Comparison of ENCODE assay signal across 8 mouse cellular contexts in the genomic region with DNA sequence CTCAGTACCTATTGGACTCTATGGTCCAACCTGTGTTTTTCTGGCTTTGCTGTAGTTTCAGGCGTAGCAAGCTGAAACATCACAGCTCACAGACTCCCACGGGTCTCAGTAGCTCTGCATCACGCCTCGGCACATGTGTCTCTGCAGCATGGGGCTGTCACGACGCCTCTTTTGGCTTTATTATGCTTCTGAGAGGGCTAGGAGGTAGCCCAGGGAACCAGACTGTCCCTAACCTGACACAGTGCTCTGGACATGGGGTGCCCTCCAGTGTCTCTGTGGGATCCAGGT. TPM values are rescaled to one million over a fixed set of nuclear protein-coding genes. Genes with fewer than 3 reads are reported as not detected.
DNase-seq lines count a peak whose midpoint lies in the region; ATAC-seq lines count a peak whose summit lies in the region.

No protein-coding gene starts in this region.

- peaks cover 52% of the 10 kb centered on the region for H3K4me1 ChIP-seq in kidney, embryonic 15.5 days
- H3K4me1 ChIP-seq in heart, embryonic 15.5 days (replicated peaks) = peaks cover 50% of the 10 kb centered on the region
- peaks cover 33% of the 10 kb centered on the region for H3K4me1 ChIP-seq in liver, embryonic 11.5 days (replicated peaks; ENCODE audit: control insufficient read depth, insufficient read depth, low read length)

- peak overlapping the region; percentile 98 for H3K4me3 ChIP-seq in kidney, embryonic 15.5 days (replicated peaks)
- peak overlapping the region; percentile 72 for H3K4me3 ChIP-seq in heart, embryonic 15.5 days
- peak overlapping the region; percentile 84 for H3K4me3 ChIP-seq in liver, embryonic 11.5 days (ENCODE audit: low read depth, low read length)

- peak overlapping the region; percentile 96 for H3K9ac ChIP-seq in kidney, embryonic 15.5 days
- no peak overlapping the region for H3K9ac ChIP-seq in heart, embryonic 15.5 days
- H3K9ac ChIP-seq in liver, embryonic 11.5 days (ENCODE audit: low read depth, low read length) = no peak overlapping the region

- WGBS in kidney, embryonic 15.5 days = 29% methylated on average over 6 of the region's 6 CpGs
- WGBS in heart, embryonic 15.5 days = 52% methylated on average over 6 of the region's 6 CpGs
- WGBS in liver, embryonic 11.5 days = 58% methylated on average over 6 of the region's 6 CpGs

- H3K36me3 ChIP-seq in kidney, embryonic 15.5 days = peaks cover 40% of the 10 kb centered on the region
- H3K36me3 ChIP-seq in heart, embryonic 15.5 days = peaks cover 22% of the 10 kb centered on the region
- peaks cover 24% of the 10 kb centered on the region for H3K36me3 ChIP-seq in liver, embryonic 11.5 days (ENCODE audit: control insufficient read depth, insufficient read depth, low read length)

- H3K4me2 ChIP-seq in kidney, embryonic 15.5 days = peak overlapping the region; percentile 98
- H3K4me2 ChIP-seq in heart, embryonic 15.5 days = peak overlapping the region; percentile 93
- peak overlapping the region; percentile 51 for H3K4me2 ChIP-seq in liver, embryonic 11.5 days

- DNase-seq in kidney, adult 9 months = no peak
- peak; percentile 87 for DNase-seq in brain, adult 2 months (ENCODE audit: low read depth, low spot score)
- DNase-seq in liver, embryonic 11.5 days (ENCODE audit: low spot score) = no peak
- DNase-seq in telencephalon, adult 2 months (ENCODE audit: low read depth, low spot score) = peak; percentile 72
- no peak for DNase-seq in embryo, embryonic 9.5 days (ENCODE audit: extremely low spot score)
- DNase-seq in adrenal gland, adult 8-10 months = no peak

- peak overlapping the region; percentile 99 for H3K27ac ChIP-seq in kidney, embryonic 15.5 days
- H3K27ac ChIP-seq in heart, embryonic 15.5 days = peak overlapping the region; percentile 76
- 0 out of 2 replicates have a peak overlapping the region, but pooled peaks have one; percentile 21 for H3K27ac ChIP-seq in liver, embryonic 11.5 days (ENCODE audit: low read depth, low read length)

- H3K27me3 ChIP-seq in kidney, embryonic 15.5 days = no peaks in the 10 kb centered on the region
- H3K27me3 ChIP-seq in heart, embryonic 15.5 days = no peaks in the 10 kb centered on the region
- H3K27me3 ChIP-seq in liver, embryonic 11.5 days (replicated peaks; ENCODE audit: control insufficient read depth, insufficient read depth, low read length) = no peaks in the 10 kb centered on the region

- H3K9me3 ChIP-seq in kidney, embryonic 15.5 days (replicated peaks) = no peaks in the 10 kb centered on the region
- no peaks in the 10 kb centered on the region for H3K9me3 ChIP-seq in heart, embryonic 15.5 days (replicated peaks)
- no peaks in the 10 kb centered on the region for H3K9me3 ChIP-seq in liver, embryonic 11.5 days (ENCODE audit: control insufficient read depth, low read length)

- ATAC-seq in kidney, embryonic 15.5 days (replicated peaks; ENCODE audit: low FRiP score) = no peak
- no peak for ATAC-seq in heart, embryonic 15.5 days (replicated peaks; ENCODE audit: insufficient number of reproducible peaks, insufficient read depth, low FRiP score, low read depth)
- ATAC-seq in liver, embryonic 11.5 days (replicated peaks; ENCODE audit: low FRiP score) = no peak

RNA-seq across cellular contexts. Expression of a gene that starts 2.9 kb away (rescaled TPM):
- 15.6 and 17.7 TPM in 2 replicates for polyA plus RNA-seq in kidney, embryonic 15.5 days (2015; fragmentation: Nextera tagmentation; extraction: Ambion mirVana)
- polyA plus RNA-seq in heart, embryonic 15.5 days (2015; fragmentation: Nextera tagmentation; extraction: Ambion mirVana) = 8.9 and 13.8 TPM in 2 replicates
- polyA plus RNA-seq in liver, embryonic 11.5 days (2014; fragmentation: Nextera tagmentation; extraction: Ambion mirVana) = 17.8 and 18.1 TPM in 2 replicates
- 10 to 100 TPM; 13.1 to 22.0 (median 18.4) TPM for total RNA-seq in adrenal gland, adult 8-10 months (2022)

RNA-seq across cellular contexts. Expression of a gene that starts 57.9 kb away (rescaled TPM):
- polyA plus RNA-seq in kidney, embryonic 15.5 days (2015; fragmentation: Nextera tagmentation; extraction: Ambion mirVana) = 1,077 and 1,119 TPM in 2 replicates
- polyA plus RNA-seq in heart, embryonic 15.5 days (2015; fragmentation: Nextera tagmentation; extraction: Ambion mirVana) = 532 and 533 TPM in 2 replicates
- 1,192 and 1,256 TPM in 2 replicates for polyA plus RNA-seq in liver, embryonic 11.5 days (2014; fragmentation: Nextera tagmentation; extraction: Ambion mirVana)
- total RNA-seq in adrenal gland, adult 8-10 months (2022) = 100 to 1,000 TPM; 369 to 422 (median 377) TPM

Comparison
In these comparisons a context has a peak if more than half of its experiments do, and no peak if none do; other contexts are left out.
1. H3K27ac ChIP-seq: peak in every context shown above with its lines; median percentile 99 in kidney, embryonic 15.5 days; 76 in heart, embryonic 15.5 days; 21 in liver, embryonic 11.5 days.
2. DNase-seq: peak in brain, adult 2 months (single experiment) and telencephalon, adult 2 months (single experiment); none in kidney, adult 9 months (single experiment), liver, embryonic 11.5 days (single experiment), embryo, embryonic 9.5 days (single experiment) and adrenal gland, adult 8-10 months (single experiment).
3. Peak in every context shown above with its lines, with median percentiles within 50 percentile points of each other: H3K4me2 ChIP-seq and H3K4me3 ChIP-seq.